Mouse (Mus musculus): Measurements from ENCODE around the gene Cnst. TPM values are rescaled to one million over a fixed set of nuclear protein-coding genes. Genes with fewer than 3 reads are reported as not detected.
A peak's percentile ranks its signal among the peaks of the same experiment; 100 is the strongest.

The Cnst gene
- polyA plus RNA-seq, 1 experiment from 2014 or later, result 12.9 TPM

DNA sequence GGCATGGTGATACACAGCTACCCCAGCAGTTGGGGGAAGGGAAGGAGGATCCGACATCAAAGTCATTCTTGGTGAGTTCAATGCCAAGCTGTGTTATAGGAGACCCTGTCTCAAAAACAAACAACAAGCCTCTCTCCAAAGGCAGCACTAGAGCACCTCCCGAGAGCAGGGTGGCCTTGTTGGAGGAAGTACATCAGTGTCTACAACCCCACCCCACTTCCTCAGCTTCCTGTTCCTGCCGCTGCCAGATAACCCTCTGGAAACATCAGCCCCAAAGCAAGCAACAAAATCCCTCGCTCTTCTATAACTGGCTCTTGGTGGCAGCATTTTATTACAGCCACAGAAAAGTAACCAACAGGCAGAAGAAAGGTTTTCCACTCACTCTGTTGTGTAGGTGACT is 104.1 kb downstream of the Cnst start:
- DNase-seq (ENCODE audit: low spot score), result no peak
- WGBS, result 39% methylated on average over 4 of the region's 4 CpGs

DNA sequence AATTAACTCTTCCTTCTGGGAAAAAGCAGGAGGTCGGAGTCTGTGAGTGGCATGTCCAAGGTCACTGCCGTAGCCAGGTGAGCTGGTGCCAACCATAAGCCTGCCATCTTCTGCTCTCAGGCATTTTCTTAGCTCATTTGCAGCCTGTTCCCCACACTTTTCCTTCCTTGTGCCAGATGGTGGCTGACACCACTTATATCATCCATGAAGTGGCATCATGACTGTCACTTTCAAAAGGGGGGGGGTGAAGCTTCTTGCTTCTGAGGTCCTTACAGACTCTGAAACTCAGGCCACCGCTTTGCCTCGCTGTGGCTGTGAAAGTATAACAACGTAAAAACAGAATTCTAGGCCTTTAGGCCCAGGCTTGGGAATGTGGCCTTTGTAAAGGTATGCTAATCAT is 105.1 kb downstream of the Cnst start:
- H3K4me3 ChIP-seq (ENCODE audit: low read depth, low read length), result no peak overlapping the region
- 88% methylated on average over 5 of the region's 5 CpGs for WGBS
- DNase-seq (ENCODE audit: low spot score), result no peak
- no peaks in the 10 kb centered on the region for H3K36me3 ChIP-seq (ENCODE audit: control insufficient read depth, insufficient read depth, low read length)
- no peak for ATAC-seq (replicated peaks; ENCODE audit: low FRiP score)
- no peaks in the 10 kb centered on the region for H3K9me3 ChIP-seq (ENCODE audit: control insufficient read depth, low read length)
- no peak overlapping the region for H3K9ac ChIP-seq (ENCODE audit: low read depth, low read length)
- H3K27me3 ChIP-seq (replicated peaks; ENCODE audit: control insufficient read depth, insufficient read depth, low read length), result no peaks in the 10 kb centered on the region
- H3K27ac ChIP-seq (ENCODE audit: low read depth, low read length), result no peak overlapping the region
- H3K4me2 ChIP-seq, result no peak overlapping the region
- peaks cover 6% of the 10 kb centered on the region for H3K4me1 ChIP-seq (replicated peaks; ENCODE audit: control insufficient read depth, insufficient read depth, low read length)

More for the DNA sequence above, 104.1 kb downstream of the Cnst start:
- Histone ChIP-seq H3K9me3 (ENCODE audit: control insufficient read depth, low read length) (no peaks in the 10 kb centered on the region), H3K36me3 (ENCODE audit: control insufficient read depth, insufficient read depth, low read length) (no peaks in the 10 kb centered on the region), H3K4me2 (peak overlapping the region; percentile 23; the same call in 1 of the 2 replicates), H3K9ac (ENCODE audit: low read depth, low read length) (no peak overlapping the region), H3K4me3 (ENCODE audit: low read depth, low read length) (no peak overlapping the region), H3K27ac (ENCODE audit: low read depth, low read length) (no peak overlapping the region), H3K27me3 (replicated peaks; ENCODE audit: control insufficient read depth, insufficient read depth, low read length) (no peaks in the 10 kb centered on the region), H3K4me1 (replicated peaks; ENCODE audit: control insufficient read depth, insufficient read depth, low read length) (peaks cover 6% of the 10 kb centered on the region)
- 0 out of 2 replicates have a peak, but pooled peaks have one; percentile 29 for ATAC-seq (replicated peaks; ENCODE audit: low FRiP score)

DNA sequence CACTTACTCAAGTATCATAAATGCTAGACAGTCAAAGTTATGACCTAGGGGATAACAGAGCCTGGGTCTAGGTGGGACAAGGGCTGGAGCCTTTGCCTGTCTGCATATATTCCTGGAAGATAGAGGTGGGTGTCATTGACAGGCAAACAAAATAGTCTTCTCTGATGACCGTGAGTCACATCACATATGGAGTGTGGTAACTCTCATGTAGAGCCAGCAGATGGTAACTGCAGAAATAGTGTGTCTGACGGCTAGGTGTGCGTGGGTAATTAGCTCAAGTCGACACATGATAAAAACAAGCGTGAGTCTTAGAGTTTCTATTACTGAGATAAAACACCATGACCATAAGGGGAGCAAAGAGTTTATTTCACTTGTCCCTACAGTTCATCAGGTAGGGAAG is 116.9 kb downstream of the Cnst start:
- Histone ChIP-seq H3K4me1 (replicated peaks; ENCODE audit: control insufficient read depth, insufficient read depth, low read length) (no peaks in the 10 kb centered on the region), H3K4me3 (ENCODE audit: low read depth, low read length) (no peak overlapping the region), H3K27ac (ENCODE audit: low read depth, low read length) (no peak overlapping the region), H3K9me3 (ENCODE audit: control insufficient read depth, low read length) (no peaks in the 10 kb centered on the region), H3K4me2 (no peak overlapping the region), H3K9ac (ENCODE audit: low read depth, low read length) (no peak overlapping the region), H3K27me3 (replicated peaks; ENCODE audit: control insufficient read depth, insufficient read depth, low read length) (no peaks in the 10 kb centered on the region), H3K36me3 (ENCODE audit: control insufficient read depth, insufficient read depth, low read length) (no peaks in the 10 kb centered on the region)
- DNase-seq (ENCODE audit: low spot score), result no peak
- WGBS, result 81% methylated on average over 5 of the region's 5 CpGs
- ATAC-seq (replicated peaks; ENCODE audit: low FRiP score), result no peak

DNA sequence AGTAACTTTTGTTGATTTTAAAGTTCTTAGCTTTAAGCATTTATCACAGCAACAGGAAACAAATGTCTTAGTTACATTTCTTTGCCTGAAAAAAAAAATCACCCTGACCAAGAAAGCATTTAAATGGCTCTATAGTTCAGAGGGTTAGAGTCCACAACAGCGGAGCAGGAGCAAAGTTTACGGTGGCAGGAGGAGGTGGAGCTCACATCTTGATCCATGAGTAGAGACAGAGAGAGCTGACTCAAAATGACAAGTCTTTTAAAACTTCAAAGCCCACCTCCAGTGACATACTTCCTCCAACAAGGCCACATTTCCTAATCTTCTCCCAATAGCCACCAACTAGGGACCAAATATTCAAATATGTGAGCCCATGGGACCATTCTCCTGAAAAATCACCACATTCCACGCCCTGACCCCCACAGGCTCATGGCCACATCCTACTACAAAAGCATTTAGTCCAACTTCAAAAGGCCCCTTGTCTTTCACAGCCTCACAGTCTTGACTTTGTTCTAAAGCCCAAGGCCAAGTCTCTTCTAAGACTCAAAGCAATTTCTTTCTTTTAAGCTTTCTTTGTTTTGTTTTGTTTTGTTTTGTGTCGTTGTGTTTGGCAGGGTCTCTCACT is 118.2 kb downstream of the Cnst start:
- H3K36me3 ChIP-seq (ENCODE audit: control insufficient read depth, insufficient read depth, low read length), result no peaks in the 10 kb centered on the region
- no peaks in the 10 kb centered on the region for H3K9me3 ChIP-seq (ENCODE audit: control insufficient read depth, low read length)
- no peak overlapping the region for H3K4me2 ChIP-seq
- no peak for ATAC-seq (replicated peaks; ENCODE audit: low FRiP score)
- no peaks in the 10 kb centered on the region for H3K27me3 ChIP-seq (replicated peaks; ENCODE audit: control insufficient read depth, insufficient read depth, low read length)
- no peak overlapping the region for H3K9ac ChIP-seq (ENCODE audit: low read depth, low read length)
- no peaks in the 10 kb centered on the region; the same call in 1 of the 2 replicates for H3K4me1 ChIP-seq (replicated peaks; ENCODE audit: control insufficient read depth, insufficient read depth, low read length)
- H3K27ac ChIP-seq (ENCODE audit: low read depth, low read length), result no peak overlapping the region
- WGBS, result 76% methylated on average over 4 of the region's 4 CpGs
- no peak overlapping the region for H3K4me3 ChIP-seq (ENCODE audit: low read depth, low read length)
- DNase-seq (ENCODE audit: low spot score), result no peak

DNA sequence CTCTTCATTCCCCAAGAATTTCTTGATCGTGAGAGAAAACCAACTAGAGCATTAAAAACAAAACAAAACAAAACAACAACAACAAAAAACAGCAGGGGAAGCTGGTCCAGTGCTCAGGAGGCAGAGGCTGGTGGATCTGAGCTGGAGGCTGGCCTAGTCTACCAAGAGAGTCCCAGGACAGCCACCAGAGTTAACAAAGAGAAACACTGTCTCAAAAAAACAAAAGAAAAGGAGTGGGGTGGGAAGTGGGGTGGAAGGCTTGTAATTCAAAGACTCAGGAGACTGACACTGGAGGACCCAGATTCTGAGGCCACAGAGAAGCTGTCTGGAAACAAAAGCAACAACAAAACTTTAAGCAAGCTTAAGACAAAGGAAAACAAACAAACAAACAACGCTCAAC is 120.8 kb downstream of the Cnst start:
- no peak overlapping the region for H3K4me2 ChIP-seq
- peaks cover 3% of the 10 kb centered on the region; the same call in 1 of the 2 replicates for H3K36me3 ChIP-seq (ENCODE audit: control insufficient read depth, insufficient read depth, low read length)
- 73% methylated on average over 2 of the region's 2 CpGs for WGBS

DNA sequence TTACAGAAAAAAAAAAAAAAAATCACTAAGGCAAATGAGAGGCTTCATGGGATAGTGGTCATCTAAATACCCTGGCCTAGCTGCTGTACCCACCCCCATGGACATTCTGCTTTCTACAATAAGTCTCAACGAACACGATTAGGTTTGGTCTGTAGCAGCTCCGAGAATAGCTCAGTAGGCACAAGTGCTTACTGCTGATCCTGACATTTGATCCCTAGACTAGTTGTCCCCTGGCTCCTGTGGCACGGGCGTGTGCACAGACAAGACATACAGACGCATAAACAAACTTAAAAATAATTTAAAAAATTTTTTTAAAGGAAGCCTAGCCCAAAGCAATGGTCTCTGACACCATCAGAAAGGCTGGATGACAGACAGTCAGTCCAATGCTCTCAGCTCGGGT is 121.3 kb downstream of the Cnst start:
- Histone ChIP-seq H3K4me3 (ENCODE audit: low read depth, low read length) (peak overlapping the region; percentile 77), H3K9me3 (ENCODE audit: control insufficient read depth, low read length) (no peaks in the 10 kb centered on the region), H3K27ac (ENCODE audit: low read depth, low read length) (peak overlapping the region; percentile 60; the same call in 1 of the 2 replicates), H3K9ac (ENCODE audit: low read depth, low read length) (peak overlapping the region; percentile 75; the same call in 1 of the 2 replicates), H3K27me3 (replicated peaks; ENCODE audit: control insufficient read depth, insufficient read depth, low read length) (no peaks in the 10 kb centered on the region), H3K4me1 (replicated peaks; ENCODE audit: control insufficient read depth, insufficient read depth, low read length) (no peaks in the 10 kb centered on the region; the same call in 1 of the 2 replicates), H3K4me2 (peak overlapping the region; percentile 98), H3K36me3 (ENCODE audit: control insufficient read depth, insufficient read depth, low read length) (peaks cover 3% of the 10 kb centered on the region; the same call in 1 of the 2 replicates)
- no peak for ATAC-seq (replicated peaks; ENCODE audit: low FRiP score)
- 28% methylated on average over 7 of the region's 7 CpGs for WGBS
- no peak for DNase-seq (ENCODE audit: low spot score)

More for the DNA sequence above, 120.8 kb downstream of the Cnst start:
- ATAC-seq (replicated peaks; ENCODE audit: low FRiP score), result no peak
- Histone ChIP-seq H3K27me3 (replicated peaks; ENCODE audit: control insufficient read depth, insufficient read depth, low read length) (no peaks in the 10 kb centered on the region), H3K9me3 (ENCODE audit: control insufficient read depth, low read length) (no peaks in the 10 kb centered on the region), H3K27ac (ENCODE audit: low read depth, low read length) (no peak overlapping the region), H3K4me1 (replicated peaks; ENCODE audit: control insufficient read depth, insufficient read depth, low read length) (no peaks in the 10 kb centered on the region; the same call in 1 of the 2 replicates), H3K9ac (ENCODE audit: low read depth, low read length) (no peak overlapping the region), H3K4me3 (ENCODE audit: low read depth, low read length) (no peak overlapping the region)
- DNase-seq (ENCODE audit: low spot score), result no peak

DNA sequence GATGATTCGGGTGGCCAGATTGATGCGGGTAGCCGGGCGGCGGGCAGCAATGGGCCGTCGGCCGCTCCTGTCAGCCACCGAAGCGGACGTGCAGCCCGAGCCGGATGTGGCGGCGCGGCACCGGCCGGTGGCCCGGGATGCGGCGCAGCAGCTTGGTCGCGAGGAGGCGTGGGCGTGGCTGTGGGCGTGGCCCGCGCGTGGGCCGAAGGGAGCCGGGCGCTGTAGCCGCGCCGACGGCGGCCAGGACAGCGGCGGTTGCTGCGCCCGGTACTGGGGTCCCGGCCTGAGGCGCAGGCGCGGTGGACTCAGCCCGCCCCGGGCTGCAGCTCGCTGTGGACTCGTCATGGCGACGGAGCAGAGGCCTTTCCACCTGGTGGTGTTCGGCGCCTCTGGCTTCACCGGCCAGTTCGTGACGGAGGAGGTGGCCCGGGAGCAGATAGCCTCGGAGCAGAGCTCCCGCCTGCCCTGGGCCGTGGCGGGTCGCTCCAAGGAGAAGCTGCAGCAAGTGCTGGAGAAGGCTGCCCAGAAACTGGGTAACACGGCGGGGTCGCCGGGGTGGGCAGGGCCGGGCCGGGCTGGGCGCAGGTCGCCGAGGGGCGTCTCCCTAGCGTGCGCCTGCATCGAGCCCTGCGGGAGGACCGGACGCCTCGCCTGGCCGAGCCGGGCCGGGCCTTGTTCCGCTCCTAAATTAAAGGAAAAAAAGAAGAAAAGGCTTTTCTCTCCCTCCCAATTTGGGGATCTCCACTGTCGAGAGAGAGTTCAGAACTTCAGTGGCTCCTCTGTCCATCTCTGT is 122.0 kb downstream of the Cnst start, which contains the start of gene Sccpdh:
Gene Sccpdh, plus strand, starts transcription at position 198 of the 793 bp plus-strand sequence.
- Histone ChIP-seq H3K27ac (ENCODE audit: low read depth, low read length) (peak within 1 kb of the TSS; percentile 60; the same call in 1 of the 2 replicates), H3K9ac (ENCODE audit: low read depth, low read length) (peak within 1 kb of the TSS; percentile 75), H3K27me3 (replicated peaks; ENCODE audit: control insufficient read depth, insufficient read depth, low read length) (no peaks in the 10 kb centered on the region), H3K9me3 (ENCODE audit: control insufficient read depth, low read length) (no peaks in the 10 kb centered on the region), H3K4me2 (peak within 1 kb of the TSS; percentile 98), H3K36me3 (ENCODE audit: control insufficient read depth, insufficient read depth, low read length) (peaks cover 3% of the 10 kb centered on the region; the same call in 1 of the 2 replicates), H3K4me1 (replicated peaks; ENCODE audit: control insufficient read depth, insufficient read depth, low read length) (no peaks in the 10 kb centered on the region; the same call in 1 of the 2 replicates), H3K4me3 (ENCODE audit: low read depth, low read length) (peak within 1 kb of the TSS; percentile 77)
- ATAC-seq (replicated peaks; ENCODE audit: low FRiP score) (peak; percentile 87), DNase-seq (ENCODE audit: low spot score) (peak; percentile 75)
- WGBS, result 1% methylated on average over 82 of the region's 84 CpGs

DNA sequence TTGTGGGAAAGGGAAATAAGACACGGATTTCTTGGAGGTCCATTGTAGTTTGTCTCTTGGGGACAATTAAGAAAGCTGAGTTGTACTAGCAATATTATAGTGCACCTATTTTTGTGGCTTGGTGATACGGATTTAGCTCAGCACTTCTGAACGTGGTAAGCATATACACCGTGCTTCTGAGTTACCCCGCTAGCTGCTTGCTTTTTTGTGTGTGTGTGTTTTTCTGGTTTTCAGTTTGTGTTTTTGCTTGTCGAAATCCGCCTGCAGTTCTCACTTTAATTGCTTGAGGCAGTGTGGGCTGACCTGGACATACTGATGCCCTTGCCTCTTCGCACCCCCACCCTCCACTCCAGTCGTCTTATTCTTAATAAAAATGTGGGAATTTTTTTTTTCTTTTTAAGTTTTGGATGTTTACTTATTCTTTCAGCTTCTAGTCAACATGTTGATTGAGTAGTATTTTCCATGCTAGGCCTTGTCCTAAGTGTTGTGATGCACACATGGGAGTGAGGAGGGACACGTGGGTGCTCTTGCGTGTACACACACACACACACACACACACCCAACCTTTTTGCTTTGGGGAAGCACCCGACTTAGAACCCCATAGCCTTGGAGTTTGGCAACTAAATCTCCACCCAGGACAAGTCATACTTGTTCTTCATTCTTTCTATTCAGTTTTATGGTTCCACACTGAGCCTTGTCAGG is 122.8 kb downstream of the Cnst start:
- H3K4me1 ChIP-seq (replicated peaks; ENCODE audit: control insufficient read depth, insufficient read depth, low read length), result no peaks in the 10 kb centered on the region; the same call in 1 of the 2 replicates
- H3K9me3 ChIP-seq (ENCODE audit: control insufficient read depth, low read length), result no peaks in the 10 kb centered on the region
- H3K9ac ChIP-seq (ENCODE audit: low read depth, low read length), result peak overlapping the region; percentile 75
- H3K4me3 ChIP-seq (ENCODE audit: low read depth, low read length), result peak overlapping the region; percentile 77
- WGBS, result 31% methylated on average over 12 of the region's 12 CpGs
- DNase-seq (ENCODE audit: low spot score), result no peak
- peak overlapping the region; percentile 98 for H3K4me2 ChIP-seq
- peaks cover 3% of the 10 kb centered on the region; the same call in 1 of the 2 replicates for H3K36me3 ChIP-seq (ENCODE audit: control insufficient read depth, insufficient read depth, low read length)
- H3K27ac ChIP-seq (ENCODE audit: low read depth, low read length), result no peak overlapping the region; the same call in 1 of the 2 replicates
- no peak for ATAC-seq (replicated peaks; ENCODE audit: low FRiP score)
- no peaks in the 10 kb centered on the region for H3K27me3 ChIP-seq (replicated peaks; ENCODE audit: control insufficient read depth, insufficient read depth, low read length)

All from liver, embryonic 11.5 days (tissue).